Mouse (Mus musculus): ENCODE results near the gene Minos1.

Gene Minos1

GRCm38 (mm10) chr4:139059569-139059968 is 71.3 kb downstream of the Minos1 start:
- DNase-seq (ENCODE audit: low spot score), result no peak

- DNase-seq (ENCODE audit: low spot score), result no peak
Measured at GRCm38 (mm10) chr4:139058029-139058428, 72.9 kb downstream of the Minos1 start.

GRCm38 (mm10) chr4:139057291-139057690 is 73.6 kb downstream of the Minos1 start:
- DNase-seq (ENCODE audit: low spot score), result no peak

- DNase-seq (ENCODE audit: low spot score), result no peak
Measured at GRCm38 (mm10) chr4:139055744-139056143, 75.2 kb downstream of the Minos1 start.

GRCm38 (mm10) chr4:139055336-139055735 is 75.6 kb downstream of the Minos1 start:
- DNase-seq (ENCODE audit: low spot score), result no peak

GRCm38 (mm10) chr4:139054300-139054923 is 76.5 kb downstream of the Minos1 start:
- DNase-seq (ENCODE audit: low spot score), result no peak

- no peak for DNase-seq (ENCODE audit: low spot score)
Measured at GRCm38 (mm10) chr4:139053391-139053790, 77.5 kb downstream of the Minos1 start.

GRCm38 (mm10) chr4:139052796-139053195 is 78.1 kb downstream of the Minos1 start:
- no peak for DNase-seq (ENCODE audit: low spot score)

All from ovary, adult 18-20 months (tissue).